Mouse (Mus musculus) stomach, postnatal 0 days (tissue): ENCODE results near the gene Plscr1.

Experiments used
- CTCF ChIP-seq: IDR thresholded peaks from 2 replicates; pipeline ENCODE4 v1.5.1; 2016; ENCODE audit warnings: antibody characterized with exemption, low read depth, mild to moderate bottlenecking, moderate library complexity
- EP300 ChIP-seq: optimal IDR thresholded peaks from 2 replicates; pipeline ENCODE3; 2016; ENCODE audit warnings: antibody characterized with exemption

DNA sequence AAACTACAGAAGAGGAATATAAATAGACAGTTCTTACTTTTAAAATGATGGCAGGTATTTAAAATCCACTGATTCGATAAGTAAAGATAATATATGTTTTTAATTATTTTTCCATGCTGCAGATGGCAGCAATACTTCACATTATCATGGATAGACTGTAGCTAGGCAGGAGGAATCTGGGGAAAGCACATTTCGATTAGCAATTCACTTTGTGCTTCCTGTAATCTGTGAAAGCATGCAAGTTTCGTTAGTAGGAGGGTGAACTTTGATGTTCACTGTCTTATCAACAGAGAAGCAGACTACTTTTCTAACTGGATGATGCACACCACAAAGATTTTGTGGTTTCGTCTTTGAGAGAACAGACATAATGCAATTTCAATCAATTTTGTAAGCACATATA lies 32.1 kb upstream of the Plscr1 start:
- TF ChIP-seq EP300 (no peak), CTCF (peak; percentile 63)
